Mouse (Mus musculus) neural tube, embryonic 12.5 days (tissue): Measurements from ENCODE around the gene Zbtb2. TPM values are rescaled to one million over a fixed set of nuclear protein-coding genes. Genes with fewer than 3 reads are reported as not detected.
A peak's percentile ranks its signal among the peaks of the same experiment; 100 is the strongest.

ENCODE experiments used
- ATAC-seq: fragments of 200-750 bp; cut with Nextera tagmentation; 2 replicates; pipeline ENCODE4 v1.8.0; 2017; ENCODE audit warnings: low read depth, mild to moderate bottlenecking, moderate TSS enrichment, moderate library complexity; ENCODE audit not compliant: low FRiP score
- H3K27ac ChIP-seq: fragments of 300-500 bp; sonication (generic); 2 replicates; pipeline ENCODE4 v1.5.1; 2016
- H3K27me3 ChIP-seq: fragments of 300-500 bp; sonication (generic); replicated peaks from 2 replicates; pipeline ENCODE4 v1.6.1; 2016; ENCODE audit warnings: mild to moderate bottlenecking
- H3K36me3 ChIP-seq: fragments of 300-500 bp; sonication (generic); 2 replicates; pipeline ENCODE4 v1.6.1; 2016; ENCODE audit warnings: mild to moderate bottlenecking
- H3K4me1 ChIP-seq: fragments of 300-500 bp; sonication (generic); 2 replicates; pipeline ENCODE4 v1.6.1; 2016
- H3K4me2 ChIP-seq: fragments of 300-500 bp; sonication (generic); replicated peaks from 2 replicates; pipeline ENCODE4 v1.6.1; 2016; ENCODE audit warnings: mild to moderate bottlenecking
- H3K4me3 ChIP-seq: fragments of 300-500 bp; sonication (generic); 2 replicates; pipeline ENCODE4 v1.5.1; 2016
- H3K9ac ChIP-seq: fragments of 300-500 bp; sonication (generic); 2 replicates; pipeline ENCODE4 v1.6.1; 2016; ENCODE audit warnings: mild to moderate bottlenecking
- H3K9me3 ChIP-seq: fragments of 300-500 bp; sonication (generic); 2 replicates; pipeline ENCODE4 v1.6.1; 2016; ENCODE audit warnings: mild to moderate bottlenecking
- WGBS: fragments of 180-500 bp; shearing (Covaris S2); methylation state at CpG from one replicate; pipeline ENCODE4 v1.1.7; 2016; 5-methylcytosine and 5-hydroxymethylcytosine counted together
- polyA plus RNA-seq: library from polyadenylated mRNA; unstranded; fragments of >200 nt; fragmentation: Nextera tagmentation; extraction: Ambion mirVana; gene quantifications from 2 replicates; pipeline ENCODE4 v1.2.1, GENCODE M21; 2016

Zbtb2 gene
- polyA plus RNA-seq, 1 experiment from 2014 or later, result 20.1 TPM

- no peaks in the 10 kb centered on the region for H3K9me3 ChIP-seq
- WGBS, result 63% methylated on average over 5 of the region's 5 CpGs
- H3K4me2 ChIP-seq, result no peak overlapping the region
- peaks cover 25% of the 10 kb centered on the region for H3K36me3 ChIP-seq
- no peaks in the 10 kb centered on the region for H3K4me1 ChIP-seq
- no peak overlapping the region for H3K27ac ChIP-seq
- no peak overlapping the region for H3K9ac ChIP-seq
- no peak overlapping the region for H3K4me3 ChIP-seq
- ATAC-seq, result 0 out of 2 replicates have a peak, but pooled peaks have one; percentile 18
- H3K27me3 ChIP-seq, result no peaks in the 10 kb centered on the region
These were observed 17.1 kb upstream of the Zbtb2 start for GRCm38 (mm10) chr10:4404895-4405491.

- Histone ChIP-seq H3K4me2 (no peak overlapping the region), H3K4me3 (no peak overlapping the region), H3K9me3 (no peaks in the 10 kb centered on the region), H3K27me3 (no peaks in the 10 kb centered on the region), H3K4me1 (no peaks in the 10 kb centered on the region), H3K36me3 (peaks cover 24% of the 10 kb centered on the region), H3K27ac (no peak overlapping the region), H3K9ac (no peak overlapping the region)
- ATAC-seq, result no peak
- 91% methylated on average over 5 of the region's 5 CpGs for WGBS
These were observed 10.2 kb upstream of the Zbtb2 start for GRCm38 (mm10) chr10:4398058-4398457.

GRCm38 (mm10) chr10:4395321-4395720 is 7.4 kb upstream of the Zbtb2 start:
- no peak for ATAC-seq
- no peaks in the 10 kb centered on the region for H3K27me3 ChIP-seq
- H3K4me3 ChIP-seq, result no peak overlapping the region
- H3K4me1 ChIP-seq, result peaks cover 11% of the 10 kb centered on the region
- no peak overlapping the region for H3K9ac ChIP-seq
- WGBS, result 94% methylated on average over 3 of the region's 3 CpGs
- no peaks in the 10 kb centered on the region for H3K9me3 ChIP-seq
- no peak overlapping the region for H3K27ac ChIP-seq
- H3K4me2 ChIP-seq, result no peak overlapping the region
- peaks cover 19% of the 10 kb centered on the region for H3K36me3 ChIP-seq

GRCm38 (mm10) chr10:4391851-4392250 is 3.9 kb upstream of the Zbtb2 start:
- Histone ChIP-seq H3K4me2 (peak overlapping the region; percentile 20; the same call in 1 of the 2 replicates), H3K4me1 (peaks cover 29% of the 10 kb centered on the region), H3K27ac (no peak overlapping the region), H3K4me3 (no peak overlapping the region), H3K27me3 (no peaks in the 10 kb centered on the region), H3K36me3 (peaks cover 15% of the 10 kb centered on the region; the same call in 1 of the 2 replicates), H3K9ac (no peak overlapping the region), H3K9me3 (no peaks in the 10 kb centered on the region)
- ATAC-seq, result no peak
- WGBS, result 73% methylated on average over 6 of the region's 6 CpGs

GRCm38 (mm10) chr10:4391076-4391475 is 3.2 kb upstream of the Zbtb2 start:
- Histone ChIP-seq H3K27ac (no peak overlapping the region), H3K4me2 (peak overlapping the region; percentile 20), H3K4me1 (peaks cover 30% of the 10 kb centered on the region), H3K9me3 (no peaks in the 10 kb centered on the region), H3K4me3 (no peak overlapping the region), H3K27me3 (no peaks in the 10 kb centered on the region), H3K36me3 (peaks cover 12% of the 10 kb centered on the region; the same call in 1 of the 2 replicates), H3K9ac (0 out of 2 replicates have a peak overlapping the region, but pooled peaks have one; percentile 26)
- ATAC-seq, result no peak
- WGBS, result 77% methylated on average over 5 of the region's 5 CpGs

- Histone ChIP-seq H3K9me3 (no peaks in the 10 kb centered on the region), H3K4me1 (peaks cover 34% of the 10 kb centered on the region), H3K4me2 (0 out of 2 replicates have a peak overlapping the region, but pooled peaks have one; percentile 20), H3K27me3 (no peaks in the 10 kb centered on the region), H3K36me3 (peaks cover 7% of the 10 kb centered on the region; the same call in 1 of the 2 replicates), H3K9ac (no peak overlapping the region), H3K4me3 (no peak overlapping the region), H3K27ac (no peak overlapping the region)
- no peak for ATAC-seq
- WGBS, result 68% methylated on average over 2 of the region's 2 CpGs
These were observed 2.6 kb upstream of the Zbtb2 start for GRCm38 (mm10) chr10:4390550-4390949.

GRCm38 (mm10) chr10:4389461-4390112 is 1.7 kb upstream of the Zbtb2 start:
- 64% methylated on average over 5 of the region's 5 CpGs for WGBS
- peak overlapping the region; percentile 100 for H3K9ac ChIP-seq
- peak overlapping the region; percentile 99 for H3K4me3 ChIP-seq
- peak overlapping the region; percentile 92 for H3K4me2 ChIP-seq
- H3K4me1 ChIP-seq, result peaks cover 34% of the 10 kb centered on the region
- no peaks in the 10 kb centered on the region for H3K9me3 ChIP-seq
- no peak overlapping the region for H3K27ac ChIP-seq
- ATAC-seq, result no peak
- H3K27me3 ChIP-seq, result no peaks in the 10 kb centered on the region
- no peaks in the 10 kb centered on the region for H3K36me3 ChIP-seq

GRCm38 (mm10) chr10:4389036-4389435 is 1.1 kb upstream of the Zbtb2 start:
- no peak overlapping the region for H3K27ac ChIP-seq

GRCm38 (mm10) chr10:4388384-4388745 is 457 bp upstream of the Zbtb2 start:
- Histone ChIP-seq H3K27me3 (no peaks in the 10 kb centered on the region), H3K4me3 (peak overlapping the region; percentile 99), H3K9me3 (no peaks in the 10 kb centered on the region), H3K9ac (peak overlapping the region; percentile 100), H3K36me3 (no peaks in the 10 kb centered on the region), H3K27ac (peak overlapping the region; percentile 99), H3K4me1 (peaks cover 34% of the 10 kb centered on the region), H3K4me2 (peak overlapping the region; percentile 92)
- no peak for ATAC-seq
- WGBS, result 1% methylated on average over 19 of the region's 19 CpGs

More at GRCm38 (mm10) chr10:4389036-4389435, 1.1 kb upstream of the Zbtb2 start:
- H3K27me3 ChIP-seq, result no peaks in the 10 kb centered on the region
- peak overlapping the region; percentile 92 for H3K4me2 ChIP-seq
- 30% methylated on average over 10 of the region's 10 CpGs for WGBS
- H3K36me3 ChIP-seq, result no peaks in the 10 kb centered on the region
- H3K9ac ChIP-seq, result peak overlapping the region; percentile 100
- ATAC-seq, result no peak
- peaks cover 34% of the 10 kb centered on the region for H3K4me1 ChIP-seq
- H3K4me3 ChIP-seq, result peak overlapping the region; percentile 99
- H3K9me3 ChIP-seq, result no peaks in the 10 kb centered on the region

- under 1% methylated on average over 112 of the region's 133 CpGs for WGBS
- ATAC-seq, result peak; percentile 93
These were observed 1.0 kb downstream of the Zbtb2 start for GRCm38 (mm10) chr10:4386609-4387591.

GRCm38 (mm10) chr10:4384244-4384643 is 3.7 kb downstream of the Zbtb2 start:
- Histone ChIP-seq H3K9me3 (no peaks in the 10 kb centered on the region), H3K9ac (no peak overlapping the region), H3K27me3 (no peaks in the 10 kb centered on the region), H3K4me2 (no peak overlapping the region), H3K36me3 (no peaks in the 10 kb centered on the region), H3K4me1 (peaks cover 14% of the 10 kb centered on the region), H3K4me3 (no peak overlapping the region), H3K27ac (no peak overlapping the region)
- 91% methylated on average over 7 of the region's 7 CpGs for WGBS
- no peak for ATAC-seq

More at GRCm38 (mm10) chr10:4386609-4387591, 1.0 kb downstream of the Zbtb2 start:
- Histone ChIP-seq H3K4me1 (peaks cover 34% of the 10 kb centered on the region), H3K27ac (peak overlapping the region; percentile 99), H3K36me3 (no peaks in the 10 kb centered on the region), H3K27me3 (no peaks in the 10 kb centered on the region), H3K9me3 (no peaks in the 10 kb centered on the region), H3K4me2 (peak overlapping the region; percentile 92), H3K9ac (peak overlapping the region; percentile 100), H3K4me3 (peak overlapping the region; percentile 99)

GRCm38 (mm10) chr10:4380748-4381147 is 7.2 kb downstream of the Zbtb2 start:
- no peak overlapping the region for H3K4me3 ChIP-seq
- H3K9me3 ChIP-seq, result no peaks in the 10 kb centered on the region
- peaks cover 1% of the 10 kb centered on the region; the same call in 1 of the 2 replicates for H3K4me1 ChIP-seq
- H3K27me3 ChIP-seq, result no peaks in the 10 kb centered on the region
- H3K4me2 ChIP-seq, result no peak overlapping the region
- H3K36me3 ChIP-seq, result no peaks in the 10 kb centered on the region
- no peak for ATAC-seq
- 88% methylated on average over 5 of the region's 5 CpGs for WGBS
- no peak overlapping the region for H3K9ac ChIP-seq
- H3K27ac ChIP-seq, result no peak overlapping the region
